Mouse (Mus musculus) C2C12 (cell line): ENCODE results near the gene Cdh22. TPM values are rescaled to one million over a fixed set of nuclear protein-coding genes. Genes with fewer than 3 reads are reported as not detected.

Source experiments
- H3K27me3 ChIP-seq: one replicate; pipeline ENCODE4 v1.6.1; 2011; ENCODE audit not compliant: control insufficient read depth, insufficient read depth, insufficient read length
- H3K36me3 ChIP-seq: one replicate; pipeline ENCODE4 v1.6.1; 2011; ENCODE audit not compliant: control insufficient read depth, insufficient read depth
- H3K4me3 ChIP-seq: one replicate; pipeline ENCODE4 v1.5.1; 2011; ENCODE audit warnings: mild to moderate bottlenecking, control low read depth; ENCODE audit not compliant: poor library complexity, insufficient read depth, severe bottlenecking
- H3K79me2 ChIP-seq: one replicate; pipeline ENCODE4 v1.6.1; 2011; ENCODE audit not compliant: control insufficient read depth, insufficient read depth
- H3K79me3 ChIP-seq: one replicate; pipeline ENCODE4 v1.6.1; 2011; ENCODE audit warnings: low read depth, control low read depth
- H3ac ChIP-seq: one replicate; pipeline ENCODE3; 2011; ENCODE audit warnings: low read depth; ENCODE audit not compliant: control insufficient read depth, insufficient read length
- CEBPB ChIP-seq: IDR thresholded peaks from one replicate; pipeline ENCODE4 v1.6.1; 2011; ENCODE audit warnings: low read depth, mild to moderate bottlenecking, control low read depth, moderate library complexity
- CTCF ChIP-seq: IDR thresholded peaks from one replicate; pipeline ENCODE4 v1.5.1; 2011; ENCODE audit not compliant: control insufficient read depth, insufficient read depth, insufficient read length
- FOSL1 ChIP-seq: IDR thresholded peaks from one replicate; pipeline ENCODE4 v1.8.0; 2011; ENCODE audit warnings: mild to moderate bottlenecking, low read length; ENCODE audit not compliant: poor library complexity, insufficient read depth, severe bottlenecking
- MAX ChIP-seq: IDR thresholded peaks from one replicate; pipeline ENCODE4 v1.6.1; 2011; ENCODE audit warnings: mild to moderate bottlenecking, control low read depth
- MYOD1 ChIP-seq: IDR thresholded peaks from one replicate; pipeline ENCODE4 v1.6.1; 2011; ENCODE audit warnings: low read depth; ENCODE audit not compliant: control insufficient read depth, insufficient read length
- MYOG ChIP-seq: IDR thresholded peaks from one replicate; pipeline ENCODE4 v1.6.1; 2011; ENCODE audit not compliant: control insufficient read depth, insufficient read length; ENCODE audit errors: extremely low read depth
- USF1 ChIP-seq: IDR thresholded peaks from one replicate; pipeline ENCODE4 v1.6.1; 2011; ENCODE audit warnings: low read depth, mild to moderate bottlenecking, control low read depth, moderate library complexity
- polyA plus RNA-seq: library from polyadenylated mRNA; unstranded; fragments of >200 nt; fragmentation: generic; extraction: Trizol; gene quantifications from one replicate; pipeline ENCODE4 v1.2.1, GENCODE M21; 2012; ENCODE audit warnings: missing spikeins

Gene Cdh22
- polyA plus RNA-seq, 1 experiment = 0.02 TPM

DNA sequence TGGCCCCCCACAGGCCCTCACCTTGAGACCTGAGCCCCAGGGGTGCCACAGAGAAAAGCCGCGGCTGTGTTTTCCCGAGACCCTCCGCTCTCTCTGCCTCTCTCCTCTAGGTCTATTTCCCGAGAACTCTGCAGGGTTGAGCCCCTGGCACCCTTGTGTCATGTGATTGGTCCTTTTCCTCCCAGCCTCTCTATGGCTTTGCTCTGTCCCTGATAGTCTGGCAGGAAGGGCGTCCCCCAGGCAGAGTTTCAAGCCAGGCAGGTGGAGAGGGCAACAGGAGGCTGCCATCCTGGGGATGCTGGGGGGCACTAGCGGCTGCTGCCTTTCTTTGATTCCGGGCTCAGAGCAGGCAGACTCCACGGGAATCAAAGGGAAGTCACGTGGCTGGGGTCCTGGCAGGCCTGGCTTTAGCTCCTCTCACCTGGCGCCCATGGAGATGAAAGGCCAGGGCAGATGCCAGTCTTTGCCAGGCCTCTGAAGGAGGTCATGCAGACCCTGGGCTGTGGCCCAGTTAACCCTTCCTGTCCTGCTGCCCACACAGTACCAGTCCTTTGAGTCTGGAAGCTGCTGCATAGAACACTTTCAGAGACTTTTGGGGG lies 8.6 kb upstream of the Cdh22 start:
- H3K79me2 ChIP-seq = no peaks in the 10 kb centered on the region
- H3K36me3 ChIP-seq = no peaks in the 10 kb centered on the region
- no peak overlapping the region for H3K4me3 ChIP-seq
- H3K27me3 ChIP-seq = peaks cover 96% of the 10 kb centered on the region
- no peaks in the 10 kb centered on the region for H3K79me3 ChIP-seq
- H3ac ChIP-seq = no peak overlapping the region
- TF ChIP-seq MYOG (no peak), CEBPB (no peak), MAX (no peak), USF1 (no peak), FOSL1 (no peak), MYOD1 (no peak), CTCF (no peak)

DNA sequence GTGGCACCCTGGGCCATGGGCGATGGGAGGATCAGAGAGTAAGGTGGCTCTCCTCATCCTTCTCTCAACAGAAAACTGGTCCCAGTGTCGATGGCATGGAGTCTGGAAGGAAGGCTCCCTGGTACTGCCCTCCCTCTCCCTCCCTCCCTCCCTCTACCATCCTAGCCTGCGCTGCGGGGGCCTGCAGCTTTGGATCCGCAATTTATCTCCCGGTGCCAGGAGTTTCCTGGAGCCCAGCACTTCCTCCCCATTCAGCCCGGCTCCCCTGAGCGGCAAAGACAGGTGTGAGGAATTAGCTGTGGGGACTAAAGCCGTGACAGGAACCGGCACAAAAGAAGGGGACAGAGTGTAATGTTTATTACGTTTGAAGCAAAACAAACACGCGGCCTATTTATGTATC lies 7.9 kb upstream of the Cdh22 start:
- H3K79me2 ChIP-seq = no peaks in the 10 kb centered on the region
- H3K4me3 ChIP-seq = no peak overlapping the region
- H3K36me3 ChIP-seq = no peaks in the 10 kb centered on the region
- H3ac ChIP-seq = no peak overlapping the region
- no peaks in the 10 kb centered on the region for H3K79me3 ChIP-seq
- no peak for TF ChIP-seq MYOD1
- H3K27me3 ChIP-seq = peaks cover 99% of the 10 kb centered on the region

DNA sequence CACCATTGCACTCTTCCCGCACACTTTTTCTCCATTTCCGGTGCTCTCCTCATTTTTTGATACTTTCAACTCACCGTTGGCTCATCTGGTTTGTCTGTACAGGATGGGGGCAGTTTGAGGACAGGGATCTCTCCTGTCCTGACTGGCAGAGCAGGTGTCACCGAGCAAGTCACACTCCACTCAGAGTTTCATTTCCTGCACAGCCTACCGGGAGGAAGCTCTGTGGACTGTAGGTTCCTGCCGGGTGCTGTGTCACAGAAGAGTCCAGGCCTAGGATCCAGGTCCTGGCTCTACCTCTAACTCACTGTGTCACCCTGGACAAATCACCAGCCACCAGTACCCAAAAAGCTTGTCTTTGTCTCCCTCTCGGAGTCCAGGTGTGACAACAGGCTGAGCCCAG lies 7.1 kb upstream of the Cdh22 start:
- no peaks in the 10 kb centered on the region for H3K36me3 ChIP-seq
- no peaks in the 10 kb centered on the region for H3K79me2 ChIP-seq
- H3K4me3 ChIP-seq = no peak overlapping the region
- H3K79me3 ChIP-seq = no peaks in the 10 kb centered on the region
- peaks cover 97% of the 10 kb centered on the region for H3K27me3 ChIP-seq
- TF ChIP-seq CTCF (no peak), MAX (no peak), MYOG (no peak), USF1 (no peak), MYOD1 (no peak), CEBPB (no peak)
- no peak overlapping the region for H3ac ChIP-seq

DNA sequence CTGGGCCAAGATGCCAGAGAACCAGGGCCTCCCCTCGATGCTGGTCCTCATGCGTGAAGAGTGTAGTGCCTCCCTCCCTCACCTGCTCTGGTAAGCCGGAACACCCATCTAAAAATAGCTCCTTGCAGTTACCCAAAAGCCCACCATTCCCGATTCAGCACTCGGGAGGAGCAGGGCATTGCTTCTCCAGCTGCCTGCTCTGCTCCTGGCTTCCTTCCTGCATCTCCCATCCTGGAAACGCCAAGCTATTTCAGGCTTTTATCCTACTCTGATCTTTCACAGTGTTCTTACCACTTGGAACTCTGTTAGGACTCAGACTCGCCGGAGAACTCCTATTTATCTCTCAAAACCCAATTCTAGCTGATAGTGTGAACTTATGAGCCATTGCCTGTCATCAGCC lies 5.7 kb upstream of the Cdh22 start:
- Histone ChIP-seq H3ac (no peak overlapping the region), H3K79me3 (no peaks in the 10 kb centered on the region), H3K27me3 (peaks cover 93% of the 10 kb centered on the region), H3K36me3 (no peaks in the 10 kb centered on the region), H3K79me2 (no peaks in the 10 kb centered on the region), H3K4me3 (no peak overlapping the region)
- no peak for TF ChIP-seq USF1
- TF ChIP-seq CTCF = no peak
- no peak for TF ChIP-seq FOSL1
- TF ChIP-seq MYOG = no peak
- no peak for TF ChIP-seq CEBPB
- no peak for TF ChIP-seq MAX
- no peak for TF ChIP-seq MYOD1

DNA sequence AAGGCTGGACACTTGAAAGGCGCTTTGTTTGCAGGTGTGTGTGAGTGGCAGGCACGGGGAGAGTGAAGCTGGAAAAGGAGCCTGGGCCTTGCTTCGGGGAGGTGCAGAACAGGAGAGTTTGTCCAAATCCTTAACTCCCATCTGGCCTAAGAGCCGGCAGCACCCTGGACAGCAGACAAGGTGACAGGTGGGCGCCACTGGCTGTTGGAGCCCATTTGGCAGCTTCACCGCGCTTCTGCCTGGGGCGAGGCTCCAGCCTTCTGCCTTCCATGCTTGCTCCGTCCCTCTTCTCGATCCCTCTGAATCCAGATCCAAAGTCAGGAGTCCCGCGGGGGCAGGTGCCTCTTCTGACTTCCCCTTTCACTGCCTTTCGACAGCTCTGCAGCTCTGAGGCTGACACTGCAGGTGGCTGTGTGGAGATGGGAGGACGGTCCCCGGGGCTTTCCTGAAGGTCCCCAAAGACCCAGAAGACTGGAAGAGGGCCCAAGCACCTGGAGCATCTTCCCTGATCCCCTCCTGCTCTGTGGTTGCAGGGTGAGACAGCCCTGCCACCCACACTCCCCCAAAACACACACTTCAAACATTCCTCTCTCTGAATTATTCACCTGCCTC lies 5.0 kb upstream of the Cdh22 start:
- H3ac ChIP-seq = no peak overlapping the region
- H3K36me3 ChIP-seq = no peaks in the 10 kb centered on the region
- no peak overlapping the region for H3K4me3 ChIP-seq
- peaks cover 94% of the 10 kb centered on the region for H3K27me3 ChIP-seq
- H3K79me2 ChIP-seq = no peaks in the 10 kb centered on the region
- H3K79me3 ChIP-seq = no peaks in the 10 kb centered on the region
- TF ChIP-seq CTCF (no peak), USF1 (no peak), MYOD1 (no peak), FOSL1 (no peak), MAX (no peak), MYOG (no peak), CEBPB (no peak)

DNA sequence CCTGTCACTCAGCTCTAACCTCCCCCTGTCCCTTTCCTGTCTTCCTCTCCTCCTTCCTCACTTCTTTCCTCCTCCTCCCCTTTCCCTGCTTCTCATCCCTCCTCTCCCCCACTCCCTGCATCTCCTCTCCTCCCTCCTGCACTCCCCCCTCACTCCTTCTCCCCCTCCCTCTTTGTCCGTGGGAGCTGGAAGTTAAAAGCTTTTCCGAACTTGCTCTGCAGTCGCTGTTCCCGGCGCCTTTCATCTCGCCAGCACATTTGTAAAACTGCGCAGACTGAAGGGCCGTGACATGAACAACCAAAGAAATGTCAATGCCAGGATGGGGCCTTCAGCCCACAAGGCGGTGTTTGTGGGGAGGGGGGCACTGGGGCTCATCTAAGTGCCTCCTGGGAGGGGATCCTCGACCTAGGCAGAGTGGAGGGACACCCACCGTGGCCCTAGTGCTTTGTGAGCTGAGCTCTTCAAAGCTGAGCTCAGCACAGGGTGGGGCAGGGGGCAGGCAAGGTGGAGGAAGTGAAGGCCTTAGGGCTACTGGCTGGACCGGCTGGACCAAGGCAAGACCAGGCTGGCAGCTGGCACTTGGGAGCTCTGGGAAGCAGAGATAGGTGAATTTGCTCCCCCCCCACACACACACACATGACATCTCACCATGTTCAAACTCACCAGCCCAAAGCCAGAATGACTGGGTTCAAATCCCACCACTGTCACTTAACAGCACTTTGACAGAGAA lies 3.9 kb upstream of the Cdh22 start:
- TF ChIP-seq FOSL1 = no peak
- no peak for TF ChIP-seq USF1
- no peak for TF ChIP-seq MYOD1
- no peak overlapping the region for H3ac ChIP-seq
- no peaks in the 10 kb centered on the region for H3K79me2 ChIP-seq
- H3K36me3 ChIP-seq = no peaks in the 10 kb centered on the region
- peaks cover 94% of the 10 kb centered on the region for H3K27me3 ChIP-seq
- H3K79me3 ChIP-seq = no peaks in the 10 kb centered on the region
- no peak overlapping the region for H3K4me3 ChIP-seq
